Mouse (Mus musculus): Measurements from ENCODE around the gene Itpr1. TPM values are rescaled to one million over a fixed set of nuclear protein-coding genes. Genes with fewer than 3 reads are reported as not detected.

The Itpr1 gene
- polyA plus RNA-seq, 1 experiment from 2014 or later = 4.8 TPM

DNA sequence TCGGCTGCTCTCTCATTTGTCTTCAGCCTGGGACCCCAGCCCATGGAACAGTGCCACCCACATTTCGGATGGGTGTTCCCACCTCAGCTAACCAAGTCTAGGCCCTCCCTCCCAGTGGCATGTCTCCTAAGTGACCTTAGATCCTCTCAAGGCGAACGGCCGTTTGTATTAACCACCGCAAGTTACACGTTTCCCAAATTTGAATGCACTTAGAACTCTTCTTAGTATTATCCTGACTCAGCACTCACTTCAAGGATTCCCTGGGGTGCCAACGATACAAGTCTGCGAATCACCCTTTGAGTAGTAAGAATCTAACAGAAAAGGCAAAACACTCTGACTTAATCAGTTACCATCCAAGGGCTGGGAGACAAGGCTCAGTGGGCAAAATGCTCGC, 311.7 kb downstream of the Itpr1 start:
- 91% methylated on average over 10 of the region's 10 CpGs for WGBS
- no peak for ATAC-seq

DNA sequence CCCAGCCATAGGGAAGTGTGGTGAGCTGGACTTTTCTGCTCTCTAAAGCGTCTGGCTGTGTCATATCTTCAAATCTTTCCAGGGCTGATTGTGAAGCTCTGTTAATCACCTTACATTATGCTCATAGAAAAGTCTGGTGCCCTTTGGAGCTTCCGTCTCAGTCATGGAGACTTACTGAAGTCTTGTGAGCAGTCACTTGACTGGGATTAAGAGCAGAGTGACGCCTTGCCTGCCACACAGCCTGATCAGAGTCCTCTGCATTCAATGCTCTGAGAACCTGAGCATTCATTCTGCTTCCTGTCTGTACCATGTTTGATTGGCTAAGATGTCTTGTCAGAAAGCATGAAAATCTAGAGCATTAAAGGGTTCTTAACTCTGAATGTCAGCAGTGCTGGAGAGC, 314.7 kb downstream of the Itpr1 start:
- Histone ChIP-seq H3K4me3 (replicated peaks) (no peak overlapping the region), H3K9ac (replicated peaks) (no peak overlapping the region), H3K4me1 (replicated peaks) (peaks cover 17% of the 10 kb centered on the region), H3K4me2 (replicated peaks) (no peak overlapping the region), H3K36me3 (no peaks in the 10 kb centered on the region), H3K27ac (no peak overlapping the region), H3K9me3 (no peaks in the 10 kb centered on the region), H3K27me3 (no peaks in the 10 kb centered on the region)
- 58% methylated on average over 3 of the region's 3 CpGs for WGBS
- ATAC-seq = no peak

More for the DNA sequence above, 311.7 kb downstream of the Itpr1 start:
- Histone ChIP-seq H3K4me2 (replicated peaks) (no peak overlapping the region), H3K4me3 (replicated peaks) (no peak overlapping the region), H3K27ac (no peak overlapping the region), H3K36me3 (no peaks in the 10 kb centered on the region), H3K4me1 (replicated peaks) (no peaks in the 10 kb centered on the region), H3K9me3 (no peaks in the 10 kb centered on the region), H3K27me3 (no peaks in the 10 kb centered on the region), H3K9ac (replicated peaks) (no peak overlapping the region)

DNA sequence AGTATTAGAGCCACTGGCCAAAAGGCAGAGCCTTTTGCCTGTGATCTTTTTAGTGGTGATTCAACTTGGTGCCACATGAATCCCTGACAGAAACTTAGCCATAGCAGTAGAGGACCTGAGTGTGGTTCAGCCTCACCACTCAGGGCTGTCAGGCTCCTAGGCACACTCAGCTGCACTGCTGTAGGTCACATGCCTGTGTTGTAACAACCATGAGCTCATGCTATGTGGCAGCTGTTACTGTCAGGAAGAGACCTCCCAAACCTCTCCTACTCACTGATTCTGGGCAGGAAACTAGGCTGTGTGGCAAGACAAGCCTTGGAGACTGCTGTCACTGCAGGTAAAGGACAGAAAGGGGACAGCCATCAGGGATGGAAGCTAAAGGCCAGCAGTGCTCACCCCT, 315.1 kb downstream of the Itpr1 start:
- H3K4me3 ChIP-seq (replicated peaks) = no peak overlapping the region
- H3K36me3 ChIP-seq = no peaks in the 10 kb centered on the region
- no peak for ATAC-seq
- H3K4me1 ChIP-seq (replicated peaks) = peaks cover 17% of the 10 kb centered on the region
- no peaks in the 10 kb centered on the region for H3K27me3 ChIP-seq
- no peak overlapping the region for H3K4me2 ChIP-seq (replicated peaks)
- H3K9ac ChIP-seq (replicated peaks) = no peak overlapping the region
- no peak overlapping the region for H3K27ac ChIP-seq
- H3K9me3 ChIP-seq = no peaks in the 10 kb centered on the region

DNA sequence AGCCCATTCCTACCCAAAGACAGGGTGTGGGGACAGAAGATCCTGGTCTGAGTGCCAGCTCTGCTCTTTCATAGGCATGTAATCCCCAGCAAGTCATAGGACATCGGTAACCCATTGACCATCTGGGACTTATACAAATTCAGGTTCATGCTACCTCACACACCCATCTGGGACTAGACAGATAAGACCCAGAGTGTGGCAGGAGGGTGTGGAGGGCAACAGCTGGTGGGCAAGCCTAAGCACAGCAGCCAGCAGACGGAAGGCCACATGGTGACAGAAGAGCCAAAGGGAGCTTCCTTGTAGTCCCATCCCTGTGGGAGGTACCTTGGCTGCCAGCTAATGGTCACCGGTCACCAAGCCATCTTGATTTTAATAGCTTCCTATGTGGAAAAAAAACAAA, 316.3 kb downstream of the Itpr1 start:
- Histone ChIP-seq H3K9ac (replicated peaks) (no peak overlapping the region), H3K4me2 (replicated peaks) (no peak overlapping the region), H3K27ac (no peak overlapping the region), H3K36me3 (no peaks in the 10 kb centered on the region), H3K9me3 (no peaks in the 10 kb centered on the region), H3K4me1 (replicated peaks) (peaks cover 17% of the 10 kb centered on the region), H3K27me3 (no peaks in the 10 kb centered on the region), H3K4me3 (replicated peaks) (no peak overlapping the region)
- WGBS = 89% methylated on average over 3 of the region's 3 CpGs
- no peak for ATAC-seq

DNA sequence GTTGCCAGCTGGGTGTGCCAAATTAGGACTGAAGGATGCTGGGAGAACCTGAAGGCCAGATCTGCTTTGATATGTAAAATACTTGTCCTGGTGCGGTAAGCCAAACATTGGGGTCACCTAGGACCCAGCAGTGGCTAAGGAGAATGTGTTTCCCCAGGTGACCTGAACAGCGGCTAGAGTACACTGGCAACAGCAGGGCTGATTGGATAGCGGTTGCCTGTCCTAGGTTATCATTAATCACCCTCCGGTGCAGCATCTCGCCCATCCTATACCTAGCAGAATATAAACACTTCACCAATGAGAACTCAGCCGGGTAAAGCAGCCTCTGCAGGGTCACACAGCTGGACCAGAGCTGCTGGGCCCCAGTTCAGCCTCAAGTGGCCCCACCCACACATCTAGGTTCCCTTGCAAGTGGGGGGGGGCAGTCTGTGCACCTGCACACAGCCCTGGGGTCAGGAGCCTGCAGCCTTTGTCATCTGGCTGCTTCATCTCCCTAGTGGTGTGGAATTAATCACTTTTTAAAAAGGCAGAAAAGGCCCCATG, 318.0 kb downstream of the Itpr1 start:
- peak; percentile 77 for ATAC-seq
- H3K27ac ChIP-seq = peak overlapping the region; percentile 53

DNA sequence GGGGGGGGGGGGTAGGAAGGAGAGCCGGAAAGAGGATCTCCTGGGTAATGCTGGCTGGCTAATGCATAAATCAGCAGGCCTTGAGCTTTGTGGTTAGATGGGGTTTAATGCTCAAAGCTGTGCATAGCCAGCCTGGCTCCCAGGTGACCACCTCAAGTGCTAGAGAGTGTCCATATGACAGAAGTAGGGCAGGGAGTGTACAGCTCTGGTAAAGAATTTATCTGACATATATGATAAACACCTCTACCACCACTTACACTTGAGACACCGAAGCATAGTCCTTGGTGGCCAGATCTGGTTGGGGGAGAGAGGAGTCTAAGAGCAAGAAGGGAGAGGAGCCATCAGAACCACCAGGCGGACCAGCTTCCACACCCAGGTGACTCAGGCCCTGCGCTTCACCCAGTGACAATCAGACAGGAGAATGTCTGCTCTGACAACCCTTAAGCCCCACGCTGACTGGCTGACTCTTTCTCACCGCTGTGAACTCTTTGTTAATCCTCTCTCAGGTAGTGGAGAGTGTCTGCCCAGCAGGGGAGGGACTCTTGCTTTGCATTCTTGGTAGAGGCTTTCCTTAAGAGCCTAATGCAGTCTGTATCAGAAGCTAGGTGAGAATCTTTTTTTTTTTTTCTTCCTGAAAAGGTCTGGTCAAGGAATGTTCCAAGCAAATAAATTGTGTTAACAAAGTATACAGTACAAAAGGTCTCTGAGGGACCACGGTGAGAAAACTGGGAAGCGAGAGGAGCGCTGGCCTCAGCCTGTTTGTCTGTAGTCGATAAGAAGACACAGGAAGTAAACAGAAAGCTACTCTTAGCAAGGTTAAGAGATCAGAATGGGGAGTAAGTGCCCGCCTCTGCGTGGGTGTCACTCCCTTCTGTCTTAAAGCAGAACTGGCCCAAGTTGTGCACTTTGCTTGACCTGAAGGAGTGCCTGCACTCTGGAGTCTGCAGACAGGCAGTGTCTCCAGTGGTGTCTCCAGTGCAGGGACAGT, 318.7 kb downstream of the Itpr1 start:
- H3K27ac ChIP-seq = no peak overlapping the region

More for the DNA sequence above, 318.0 kb downstream of the Itpr1 start:
- H3K9me3 ChIP-seq = no peaks in the 10 kb centered on the region
- H3K4me2 ChIP-seq (replicated peaks) = no peak overlapping the region
- 28% methylated on average over 6 of the region's 6 CpGs for WGBS
- no peak overlapping the region for H3K9ac ChIP-seq (replicated peaks)
- H3K27me3 ChIP-seq = no peaks in the 10 kb centered on the region
- H3K4me1 ChIP-seq (replicated peaks) = peaks cover 17% of the 10 kb centered on the region
- H3K36me3 ChIP-seq = no peaks in the 10 kb centered on the region
- no peak overlapping the region for H3K4me3 ChIP-seq (replicated peaks)

DNA sequence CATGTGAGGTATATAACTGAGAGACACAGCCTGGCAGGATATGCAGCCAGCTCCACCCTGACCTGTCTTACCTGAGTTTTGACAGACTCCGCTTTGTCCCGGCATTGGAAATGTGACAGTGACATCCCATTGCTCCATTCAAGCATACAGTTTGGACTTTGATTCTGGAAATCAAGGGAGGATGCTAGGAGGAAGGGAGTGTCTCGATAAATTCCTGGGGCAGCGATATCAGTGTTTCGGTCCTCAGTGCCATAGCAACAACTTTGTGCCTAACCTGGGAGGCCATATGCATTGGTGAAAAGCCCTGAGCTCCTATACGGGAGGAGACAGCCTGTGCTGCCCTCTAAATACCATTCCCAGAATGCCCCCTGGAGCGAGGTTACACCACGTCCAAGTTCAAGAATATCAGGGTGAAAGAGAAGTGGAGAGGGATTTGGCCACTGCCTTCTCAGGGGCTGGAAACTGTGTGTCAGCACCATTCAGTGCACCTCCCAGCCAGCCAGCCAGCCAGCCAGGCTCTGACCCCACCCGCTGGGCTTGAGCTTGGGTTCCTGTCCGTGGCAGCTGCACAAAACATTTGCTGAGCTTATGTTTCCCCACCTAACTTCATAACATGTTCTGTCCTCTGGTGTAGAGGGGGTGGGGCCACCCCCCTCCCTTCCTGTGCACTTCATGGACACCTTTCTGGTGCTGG, 319.7 kb downstream of the Itpr1 start:
- Histone ChIP-seq H3K9ac (replicated peaks) (no peak overlapping the region), H3K27ac (no peak overlapping the region), H3K4me2 (replicated peaks) (no peak overlapping the region), H3K9me3 (no peaks in the 10 kb centered on the region), H3K4me3 (replicated peaks) (no peak overlapping the region), H3K27me3 (no peaks in the 10 kb centered on the region), H3K4me1 (replicated peaks) (peaks cover 17% of the 10 kb centered on the region), H3K36me3 (no peaks in the 10 kb centered on the region)
- ATAC-seq = no peak
- 82% methylated on average over 10 of the region's 10 CpGs for WGBS

More for the DNA sequence above, 318.7 kb downstream of the Itpr1 start:
- 27% methylated on average over 12 of the region's 12 CpGs for WGBS
- Histone ChIP-seq H3K9me3 (no peaks in the 10 kb centered on the region), H3K27me3 (no peaks in the 10 kb centered on the region), H3K4me3 (replicated peaks) (no peak overlapping the region), H3K4me1 (replicated peaks) (peaks cover 17% of the 10 kb centered on the region), H3K9ac (replicated peaks) (no peak overlapping the region), H3K4me2 (replicated peaks) (no peak overlapping the region), H3K36me3 (no peaks in the 10 kb centered on the region)
- ATAC-seq = peak; percentile 76

DNA sequence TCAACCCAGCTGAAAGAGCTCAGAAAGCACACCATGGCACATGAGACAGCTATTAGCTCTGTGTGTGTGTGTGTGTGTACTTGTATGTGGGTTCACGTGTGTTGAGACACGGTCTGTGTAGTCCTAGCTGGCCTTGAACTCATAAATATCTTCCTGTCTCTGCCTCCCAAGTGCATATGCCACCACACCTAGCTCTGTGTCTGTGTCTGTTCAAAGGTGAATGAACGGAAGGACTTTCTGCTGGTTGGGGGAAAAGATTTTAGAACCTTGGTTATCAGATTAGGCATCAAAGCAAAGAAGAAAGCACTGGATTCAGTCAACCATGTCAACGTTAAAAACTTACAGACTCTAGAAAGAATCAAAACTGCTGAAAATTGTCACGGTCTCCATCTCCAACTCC, 321.2 kb downstream of the Itpr1 start:
- peaks cover 17% of the 10 kb centered on the region for H3K4me1 ChIP-seq (replicated peaks)
- H3K9ac ChIP-seq (replicated peaks) = no peak overlapping the region
- no peaks in the 10 kb centered on the region for H3K27me3 ChIP-seq
- ATAC-seq = no peak
- no peaks in the 10 kb centered on the region for H3K9me3 ChIP-seq
- H3K4me2 ChIP-seq (replicated peaks) = no peak overlapping the region
- H3K27ac ChIP-seq = no peak overlapping the region
- WGBS = 89% methylated on average over 5 of the region's 5 CpGs
- H3K36me3 ChIP-seq = no peaks in the 10 kb centered on the region
- no peak overlapping the region for H3K4me3 ChIP-seq (replicated peaks)

DNA sequence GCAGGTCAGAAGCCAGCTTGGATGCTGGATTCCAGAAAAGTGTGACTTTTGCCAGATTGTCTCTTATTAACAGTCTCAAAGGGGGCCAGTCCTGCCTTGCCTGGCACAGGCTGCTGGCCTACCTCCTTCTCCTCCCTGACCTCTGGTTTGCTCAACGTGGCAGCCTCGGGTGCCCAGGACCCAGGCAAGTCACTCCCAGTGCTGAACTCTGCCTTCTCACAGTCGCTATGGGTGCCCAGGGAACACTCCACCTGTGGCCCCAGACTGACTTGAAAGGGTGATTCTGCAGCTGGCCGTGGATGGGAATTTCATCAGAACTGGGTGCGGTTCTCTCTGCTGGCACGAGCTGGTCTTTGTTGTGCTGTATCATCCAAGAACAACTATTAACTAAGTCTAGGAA, 321.7 kb downstream of the Itpr1 start:
- Histone ChIP-seq H3K4me1 (replicated peaks) (peaks cover 17% of the 10 kb centered on the region), H3K4me2 (replicated peaks) (no peak overlapping the region), H3K36me3 (no peaks in the 10 kb centered on the region), H3K9me3 (no peaks in the 10 kb centered on the region), H3K4me3 (replicated peaks) (no peak overlapping the region), H3K27me3 (no peaks in the 10 kb centered on the region), H3K27ac (no peak overlapping the region), H3K9ac (replicated peaks) (no peak overlapping the region)
- WGBS = 87% methylated on average over 6 of the region's 6 CpGs
- ATAC-seq = no peak

DNA sequence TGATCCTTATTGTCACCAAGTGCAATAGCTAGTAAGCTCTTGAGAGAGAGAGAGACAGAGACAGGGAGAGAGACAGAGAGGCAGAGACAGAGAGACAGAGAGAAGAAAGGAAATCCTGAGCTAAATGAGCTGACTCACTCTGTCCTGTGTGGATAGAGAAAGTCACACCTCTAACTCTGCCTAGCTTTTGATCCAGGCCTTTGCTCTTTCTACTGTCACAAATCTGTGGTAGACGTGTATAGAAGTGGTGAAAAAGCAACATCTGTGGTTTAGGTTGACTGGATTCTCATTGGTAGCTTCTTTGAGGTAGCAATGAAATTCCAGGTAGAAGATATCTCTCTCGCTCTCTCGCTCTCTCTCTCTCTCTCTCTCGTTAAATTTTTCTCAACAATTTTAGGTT, 322.4 kb downstream of the Itpr1 start:
- Histone ChIP-seq H3K9ac (replicated peaks) (no peak overlapping the region), H3K27me3 (no peaks in the 10 kb centered on the region), H3K4me3 (replicated peaks) (no peak overlapping the region), H3K4me1 (replicated peaks) (peaks cover 17% of the 10 kb centered on the region), H3K4me2 (replicated peaks) (no peak overlapping the region), H3K9me3 (no peaks in the 10 kb centered on the region), H3K27ac (no peak overlapping the region), H3K36me3 (no peaks in the 10 kb centered on the region)
- 93% methylated on average over 4 of the region's 4 CpGs for whole genome bisulfite sequencing
- no peak for ATAC-seq

DNA sequence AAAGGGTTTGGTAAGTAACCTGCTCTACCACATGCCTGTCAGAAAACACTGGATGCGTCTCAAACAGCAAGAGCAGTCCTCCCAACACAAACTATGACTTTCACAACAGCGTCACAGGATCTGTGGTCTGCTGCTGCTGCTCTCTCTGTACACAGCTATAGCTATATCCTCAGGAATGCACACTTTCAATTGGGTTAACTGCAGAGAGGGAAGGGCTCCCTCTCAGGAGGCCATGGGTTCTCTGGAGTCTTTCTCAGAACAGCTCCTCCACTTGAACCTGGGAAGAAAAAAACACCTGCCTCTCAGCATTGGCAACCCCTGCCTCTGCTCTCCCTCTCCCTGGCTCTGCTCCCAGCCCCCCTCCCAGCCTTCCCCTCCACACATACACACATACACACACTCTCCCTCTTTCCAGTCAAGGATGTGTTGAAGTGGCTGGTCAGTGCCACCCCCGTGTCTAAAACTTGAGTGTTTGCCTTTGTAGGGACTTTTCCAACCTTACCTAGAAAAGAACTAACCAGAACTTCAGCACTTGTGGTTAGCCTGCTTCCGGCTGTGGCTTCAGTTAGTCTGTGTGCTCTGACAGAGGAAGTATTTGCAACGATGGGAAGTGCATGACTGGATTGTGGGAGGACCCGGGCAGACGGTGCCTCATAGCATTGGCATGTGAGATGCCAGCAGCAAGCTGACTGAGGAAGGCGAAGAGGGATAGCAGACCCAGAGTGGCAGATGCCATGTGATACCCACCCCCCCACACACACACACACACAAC, 323.8 kb downstream of the Itpr1 start:
- Histone ChIP-seq H3K9me3 (no peaks in the 10 kb centered on the region), H3K4me1 (replicated peaks) (peaks cover 5% of the 10 kb centered on the region), H3K9ac (replicated peaks) (no peak overlapping the region), H3K36me3 (no peaks in the 10 kb centered on the region), H3K27me3 (no peaks in the 10 kb centered on the region), H3K4me3 (replicated peaks) (no peak overlapping the region), H3K27ac (no peak overlapping the region), H3K4me2 (replicated peaks) (no peak overlapping the region)
- 92% methylated on average over 8 of the region's 8 CpGs for WGBS
- no peak for ATAC-seq

Data from midbrain, embryonic 13.5 days (tissue).